Mouse (Mus musculus): ENCODE data around the gene Acss2. TPM values are rescaled to one million over a fixed set of nuclear protein-coding genes. Genes with fewer than 3 reads are reported as not detected.

The Acss2 gene
- polyA plus RNA-seq, 1 experiment from 2014 or later: 4.1 TPM

- H3K79me2 ChIP-seq (ENCODE audit: inconsistent target): no peaks in the 10 kb centered on the region
- peaks cover 42% of the 10 kb centered on the region; the same call in 1 of the 2 replicates for H3K36me3 ChIP-seq (ENCODE audit: inconsistent target)
- WGBS (ENCODE audit: missing documents): 97% methylated on average over 8 of the region's 8 CpGs
- H3K4me3 ChIP-seq (ENCODE audit: inconsistent target): no peak overlapping the region
- no peak overlapping the region for H3K27ac ChIP-seq
Measured at GRCm38 (mm10) chr2:155634562-155634961, 116.8 kb downstream of the Acss2 start.

Other genes starting within 250 kb of the Acss2 start
- 10.1 to 33.5 TPM (median 21.2 TPM) in 3 replicates for gene Map1lc3a, start 241.7 kb upstream of the Acss2 start, polyA plus RNA-seq (2018)
- gene Pigu, start 160.5 kb upstream of the Acss2 start, polyA plus RNA-seq (2018): 26.4 to 67.1 TPM (median 39.7 TPM) in 3 replicates
- gene Trp53inp2, start 136.9 kb upstream of the Acss2 start, polyA plus RNA-seq (2018): 38.4 to 62.3 TPM (median 55.4 TPM) in 3 replicates
- 24.8 to 43.9 TPM (median 29.8 TPM) in 3 replicates for gene Ncoa6, start 44.1 kb upstream of the Acss2 start, polyA plus RNA-seq (2018)
- gene Ggt7, start 289 bp downstream of the Acss2 start, polyA plus RNA-seq (2018): not detected in 3 replicates
- gene Gss, start 74.9 kb downstream of the Acss2 start, polyA plus RNA-seq (2018): 13.3 to 14.6 TPM (median 14.0 TPM) in 3 replicates
- not detected in 3 replicates for gene Myh7b, start 93.3 kb downstream of the Acss2 start, polyA plus RNA-seq (2018)
- gene Trpc4ap, start 174.4 kb downstream of the Acss2 start, polyA plus RNA-seq (2018): 75.1 to 96.9 TPM (median 95.0 TPM) in 3 replicates
- 36.4 to 53.2 TPM (median 42.4 TPM) in 3 replicates for gene Edem2, start 211.5 kb downstream of the Acss2 start, polyA plus RNA-seq (2018)
- gene Gm17581, start 217.9 kb downstream of the Acss2 start, polyA plus RNA-seq (2018): not detected in 3 replicates
- gene Procr, start 233.2 kb downstream of the Acss2 start, polyA plus RNA-seq (2018): 2.1 to 2.6 TPM (median 2.5 TPM) in 3 replicates